ENCODE assay signal across 9 mouse cellular contexts in genomic region chr2:3726501-3727078, GRCm38 (mm10).
DNase-seq lines count a peak whose midpoint lies in the region; ATAC-seq and TF ChIP-seq lines count a peak whose summit lies in the region.
"Had no signal": no experiment of that assay in that cellular context is flagged by ENCODE, and none has a peak within 500 bp of the region (broad histone marks: within the 10 kb centered on the region; RNA-seq: fewer than 3 reads in every experiment).

No protein-coding gene starts in this region.

- no peak for TF ChIP-seq CTCF in kidney, postnatal 0 days (IDR thresholded peaks at IDR 0.05; ENCODE audit: low read depth)

- peak overlapping the region; percentile 34 for H3K4me2 ChIP-seq in kidney, postnatal 0 days (ENCODE audit: low read length)
- peak overlapping the region; percentile 31 for H3K4me2 ChIP-seq in embryonic facial prominence, embryonic 15.5 days (replicated peaks)
- peak overlapping the region; percentile 6; the same call in 1 of the 2 replicates for H3K4me2 ChIP-seq in limb, embryonic 15.5 days
- H3K4me2 ChIP-seq: neural tube, embryonic 12.5 days had no signal

- peak overlapping the region; percentile 4; the same call in 1 of the 2 replicates for H3K9ac ChIP-seq in kidney, postnatal 0 days (ENCODE audit: low read depth, low read length)
- H3K9ac ChIP-seq in embryonic facial prominence, embryonic 15.5 days: no peak overlapping the region
- no peak overlapping the region for H3K9ac ChIP-seq in limb, embryonic 15.5 days
- H3K9ac ChIP-seq: neural tube, embryonic 12.5 days had no signal

- H3K27me3 ChIP-seq in kidney, postnatal 0 days (ENCODE audit: insufficient read depth, low read length): no peaks in the 10 kb centered on the region
- H3K27me3 ChIP-seq in embryonic facial prominence, embryonic 15.5 days: no peaks in the 10 kb centered on the region
- H3K27me3 ChIP-seq in limb, embryonic 15.5 days: no peaks in the 10 kb centered on the region
- H3K27me3 ChIP-seq: neural tube, embryonic 12.5 days had no signal

- peak overlapping the region; percentile 76 for H3K27ac ChIP-seq in kidney, postnatal 0 days
- peak overlapping the region; percentile 86 for H3K27ac ChIP-seq in embryonic facial prominence, embryonic 15.5 days (replicated peaks)
- H3K27ac ChIP-seq in limb, embryonic 15.5 days: peak overlapping the region; percentile 59
- H3K27ac ChIP-seq: neural tube, embryonic 12.5 days had no signal

- H3K36me3 ChIP-seq in kidney, postnatal 0 days (ENCODE audit: insufficient read depth, low read length): no peaks in the 10 kb centered on the region
- no peaks in the 10 kb centered on the region for H3K36me3 ChIP-seq in embryonic facial prominence, embryonic 15.5 days
- H3K36me3 ChIP-seq in limb, embryonic 15.5 days: no peaks in the 10 kb centered on the region
- H3K36me3 ChIP-seq: neural tube, embryonic 12.5 days had no signal

- no peak overlapping the region for H3K4me3 ChIP-seq in kidney, postnatal 0 days (replicated peaks; ENCODE audit: low read depth, low read length)
- H3K4me3 ChIP-seq in embryonic facial prominence, embryonic 15.5 days (replicated peaks): 0 out of 2 replicates have a peak overlapping the region, but pooled peaks have one; percentile 10
- no peak overlapping the region for H3K4me3 ChIP-seq in limb, embryonic 15.5 days
- H3K4me3 ChIP-seq: neural tube, embryonic 12.5 days had no signal

- DNase-seq in kidney, postnatal 0 days (ENCODE audit: low spot score): peak; percentile 75
- no peak for DNase-seq in kidney, postnatal 10 days
- DNase-seq in CD8-positive naive resting alpha-beta T cell, adult 2 months (ENCODE audit: low read depth in 2 of 2, low spot score in 2 of 2): peak; percentile 63 to 71
- DNase-seq in telencephalon, adult 2 months (ENCODE audit: low read depth, low spot score): peak; percentile 50
- DNase-seq in cerebellum, postnatal 25 days: no peak
- no peak for DNase-seq in embryo, embryonic 10.5 days (ENCODE audit: low spot score)

- H3K9me3 ChIP-seq in kidney, postnatal 0 days (replicated peaks; ENCODE audit: low read length): no peaks in the 10 kb centered on the region
- no peaks in the 10 kb centered on the region for H3K9me3 ChIP-seq in embryonic facial prominence, embryonic 15.5 days (replicated peaks)
- H3K9me3 ChIP-seq in limb, embryonic 15.5 days: no peaks in the 10 kb centered on the region
- H3K9me3 ChIP-seq: neural tube, embryonic 12.5 days had no signal

- 25% methylated on average over 13 of the region's 13 CpGs for WGBS in kidney, postnatal 0 days
- 26% methylated on average over 13 of the region's 13 CpGs for WGBS in embryonic facial prominence, embryonic 15.5 days
- 33% methylated on average over 13 of the region's 13 CpGs for WGBS in limb, embryonic 15.5 days

- peaks cover 28% of the 10 kb centered on the region for H3K4me1 ChIP-seq in kidney, postnatal 0 days (replicated peaks; ENCODE audit: insufficient read depth, low read length)
- peaks cover 26% of the 10 kb centered on the region for H3K4me1 ChIP-seq in embryonic facial prominence, embryonic 15.5 days
- H3K4me1 ChIP-seq in limb, embryonic 15.5 days: peaks cover 21% of the 10 kb centered on the region

- ATAC-seq in kidney, postnatal 0 days (replicated peaks; ENCODE audit: low FRiP score, low read depth): peak; percentile 50; the same call in 1 of the 2 replicates
- peak; percentile 66; the same call in 1 of the 2 replicates for ATAC-seq in embryonic facial prominence, embryonic 15.5 days (ENCODE audit: insufficient number of reproducible peaks, low FRiP score, low TSS enrichment, low read depth)
- ATAC-seq in limb, embryonic 15.5 days (ENCODE audit: insufficient number of reproducible peaks, low FRiP score, low TSS enrichment, low read depth): no peak

Comparison
In these comparisons a context has a peak if more than half of its experiments do, and no peak if none do; other contexts are left out.
1. DNase-seq: peak in kidney, postnatal 0 days (single experiment), CD8-positive naive resting alpha-beta T cell, adult 2 months (2 of 2) and telencephalon, adult 2 months (single experiment); none in kidney, postnatal 10 days (single experiment), cerebellum, postnatal 25 days (0 of 2) and embryo, embryonic 10.5 days (single experiment).
2. Peak in every context shown above with its lines, with median percentiles within 50 percentile points of each other: H3K27ac ChIP-seq and H3K4me2 ChIP-seq.